Mouse (Mus musculus) kidney, adult 2 months (tissue): ENCODE results near the gene Rbm15.

Experiments
- CTCF ChIP-seq: fragments of 200-500 bp; conservative IDR thresholded peaks from 2 replicates; pipeline ENCODE4 v1.5.1; 2011; ENCODE audit warnings: low read depth, mild to moderate bottlenecking, control low read depth, low read length, moderate library complexity, mixed read lengths; ENCODE audit not compliant: insufficient read depth, insufficient read length
- POLR2A ChIP-seq: fragments of 200-500 bp; IDR thresholded peaks from one replicate; pipeline ENCODE4 v1.6.1; 2011; ENCODE audit warnings: low read depth, low read length, control low read depth

- TF ChIP-seq CTCF (no peak), POLR2A (no peak)
Measured at GRCm38 (mm10) chr3:107317338-107317737, 16.1 kb downstream of the Rbm15 start.
